In genomic region chr6:92842000-92842399, GRCm38 (mm10) we compare ENCODE assay signal across 17 mouse cellular contexts. TPM values are rescaled to one million over a fixed set of nuclear protein-coding genes. Genes with fewer than 3 reads are reported as not detected.
"Had no signal": no experiment of that assay in that cellular context is flagged by ENCODE, and none has a peak within 500 bp of the region (broad histone marks: within the 10 kb centered on the region; RNA-seq: fewer than 3 reads in every experiment).

No protein-coding gene starts in this region.

- H3K9me3 ChIP-seq: neural tube, embryonic 12.5 days; stomach, embryonic 15.5 days had no signal

- H3K4me1 ChIP-seq: neural tube, embryonic 12.5 days had no signal

- DNase-seq: kidney, adult 8-10 months; kidney, postnatal 4 days; lung, adult 18-20 months; midbrain, embryonic 14.5 days; retina, postnatal 1 day; right cerebral cortex, postnatal 14 days; thymus, adult 2 months; thymus, postnatal 25 days had no signal

- H3K27me3 ChIP-seq: neural tube, embryonic 12.5 days; stomach, embryonic 15.5 days had no signal

- H3K4me3 ChIP-seq: layer of hippocampus, adult 2 months; neural tube, embryonic 12.5 days; stomach, embryonic 15.5 days had no signal

- H3K4me2 ChIP-seq: neural tube, embryonic 12.5 days; stomach, embryonic 15.5 days had no signal

- ATAC-seq: intestine, postnatal 0 days had no signal

- H3K9ac ChIP-seq: liver, embryonic 14.5 days; neural tube, embryonic 12.5 days; stomach, embryonic 15.5 days had no signal

- H3K36me3 ChIP-seq: neural tube, embryonic 12.5 days; stomach, embryonic 15.5 days had no signal

- H3K27ac ChIP-seq: layer of hippocampus, adult 2 months; liver, embryonic 14.5 days; neural tube, embryonic 12.5 days; stomach, embryonic 15.5 days had no signal

RNA-seq across cellular contexts. Expression of gene A730049H05Rik, which starts 25.7 kb away (rescaled TPM):
- polyA plus RNA-seq: liver, adult 2 months; neural tube, embryonic 12.5 days; testis, adult 2 months; urinary bladder, adult 2 months had no signal

RNA-seq across cellular contexts. Expression of gene Gm15737, which starts 27.2 kb away (rescaled TPM):
- polyA plus RNA-seq: liver, adult 2 months; liver, embryonic 14.5 days; midbrain, embryonic 14.5 days; neural tube, embryonic 12.5 days; spleen, adult 2 months; testis, adult 2 months; thymus, adult 2 months had no signal
